Mouse (Mus musculus) large intestine, adult 2 months (tissue): ENCODE data around the gene Mis18a. TPM values are rescaled to one million over a fixed set of nuclear protein-coding genes. Genes with fewer than 3 reads are reported as not detected.
A peak's percentile ranks its signal among the peaks of the same experiment; 100 is the strongest.

Experiments used
- DNase-seq: peaks from one replicate; pipeline ENCODE4 v3.0.0-alpha.2; 2012; ENCODE audit warnings: low read depth, low spot score
- WGBS: fragments of 180-500 bp; shearing (Covaris S2); methylation state at CpG from one replicate; pipeline ENCODE4 v1.1.7; 2018; 5-methylcytosine and 5-hydroxymethylcytosine counted together
- polyA plus RNA-seq: library from polyadenylated mRNA; depleted of rRNA; stranded (reverse); fragments of >200 nt; gene quantifications from 2 replicates; pipeline ENCODE4 v1.2.3, GENCODE M21; 2012; rRNA removed

Mis18a gene
- polyA plus RNA-seq = 21.8 and 24.1 TPM in 2 replicates

GRCm38 (mm10) chr16:90727233-90728115 lies at the start of gene Mis18a:
Gene Mis18a (minus strand): TSS chr16:90727404.
- DNase-seq = peak; percentile 88
- WGBS = 2% methylated on average over 53 of the region's 53 CpGs

- no peak for DNase-seq
- 81% methylated on average over 10 of the region's 10 CpGs for WGBS
Measured at GRCm38 (mm10) chr16:90775946-90776520, 48.8 kb upstream of the Mis18a start.

GRCm38 (mm10) chr16:90774646-90775045 lies 47.4 kb upstream of the Mis18a start:
- 92% methylated on average over 6 of the region's 6 CpGs for WGBS
- no peak for DNase-seq

- 90% methylated on average over 12 of the region's 12 CpGs for WGBS
Measured at GRCm38 (mm10) chr16:90774216-90774615, 47.0 kb upstream of the Mis18a start.

GRCm38 (mm10) chr16:90766919-90767454 lies 39.8 kb upstream of the Mis18a start:
- no peak for DNase-seq
- WGBS = 96% methylated on average over 15 of the region's 15 CpGs

More at GRCm38 (mm10) chr16:90774216-90774615, 47.0 kb upstream of the Mis18a start:
- DNase-seq = no peak

GRCm38 (mm10) chr16:90765195-90765877 lies 38.1 kb upstream of the Mis18a start:
- DNase-seq = no peak
- WGBS = 93% methylated on average over 9 of the region's 9 CpGs

- DNase-seq = no peak
- WGBS = 60% methylated on average over 4 of the region's 4 CpGs
Measured at GRCm38 (mm10) chr16:90760515-90760914, 33.3 kb upstream of the Mis18a start.

- 64% methylated on average over 3 of the region's 3 CpGs for WGBS
- no peak for DNase-seq
Measured at GRCm38 (mm10) chr16:90759335-90759734, 32.1 kb upstream of the Mis18a start.

- WGBS = 89% methylated on average over 13 of the region's 13 CpGs
- DNase-seq = no peak
Measured at GRCm38 (mm10) chr16:90753386-90753941, 26.3 kb upstream of the Mis18a start.

GRCm38 (mm10) chr16:90748169-90748568 lies 21.0 kb upstream of the Mis18a start:
- no peak for DNase-seq
- WGBS = 96% methylated on average over 7 of the region's 7 CpGs

- DNase-seq = no peak
- 83% methylated on average over 6 of the region's 6 CpGs for WGBS
Measured at GRCm38 (mm10) chr16:90747143-90747542, 19.9 kb upstream of the Mis18a start.

- no peak for DNase-seq
Measured at GRCm38 (mm10) chr16:90738092-90738956, 11.1 kb upstream of the Mis18a start, which contains the start of gene Mrap. Gene Mrap (plus strand): TSS chr16:90738207.

GRCm38 (mm10) chr16:90736672-90737270 lies 9.6 kb upstream of the Mis18a start:
- 54% methylated on average over 10 of the region's 10 CpGs for WGBS
- no peak for DNase-seq

More at GRCm38 (mm10) chr16:90738092-90738956, 11.1 kb upstream of the Mis18a start, which contains the start of gene Mrap:
- 81% methylated on average over 26 of the region's 26 CpGs for WGBS

- 59% methylated on average over 4 of the region's 4 CpGs for WGBS
- DNase-seq = no peak
Measured at GRCm38 (mm10) chr16:90735611-90736010, 8.4 kb upstream of the Mis18a start.

GRCm38 (mm10) chr16:90726600-90727227 lies 490 bp downstream of the Mis18a start:
- 3% methylated on average over 38 of the region's 38 CpGs for WGBS
- no peak for DNase-seq

GRCm38 (mm10) chr16:90724051-90724450 lies 3.2 kb downstream of the Mis18a start:
- 88% methylated on average over 4 of the region's 4 CpGs for WGBS
- no peak for DNase-seq

- WGBS = 75% methylated on average over 12 of the region's 12 CpGs
- no peak for DNase-seq
Measured at GRCm38 (mm10) chr16:90710313-90710712, 16.9 kb downstream of the Mis18a start.
